Mouse (Mus musculus): ENCODE measurements at regions not wholly inside any gene's neighbourhood (a gene's known extent, or its start where the extent isn't known, plus 50 kb on each side); places are given as distances from the start of the nearest gene placed in this dataset.
"Not testable (repeated sequence)": the region's sequence is repeated elsewhere in the genome, so short reads cannot be mapped to it uniquely, and the experiment has no call there.

DNA sequence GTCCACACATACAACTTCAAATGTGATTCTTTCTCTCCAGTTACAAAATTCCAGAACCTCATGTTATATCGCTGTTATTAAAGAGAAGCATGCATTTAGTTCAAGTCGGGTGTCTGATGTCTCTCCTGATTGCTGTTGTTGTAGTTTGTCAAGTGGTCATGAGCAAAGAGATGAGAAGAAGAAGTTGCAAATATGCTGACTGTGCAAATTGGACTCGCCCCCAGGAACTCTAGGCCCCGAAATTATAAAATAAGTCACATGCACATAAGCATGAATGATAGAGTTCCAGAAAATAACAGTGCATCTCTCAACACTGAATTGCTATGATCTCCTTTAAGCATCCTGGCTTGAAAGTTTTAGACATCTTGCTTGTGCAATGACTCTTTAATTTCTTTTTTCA, 53.3 kb downstream of the Kif2b start:
- DNase-seq = no peak

DNA sequence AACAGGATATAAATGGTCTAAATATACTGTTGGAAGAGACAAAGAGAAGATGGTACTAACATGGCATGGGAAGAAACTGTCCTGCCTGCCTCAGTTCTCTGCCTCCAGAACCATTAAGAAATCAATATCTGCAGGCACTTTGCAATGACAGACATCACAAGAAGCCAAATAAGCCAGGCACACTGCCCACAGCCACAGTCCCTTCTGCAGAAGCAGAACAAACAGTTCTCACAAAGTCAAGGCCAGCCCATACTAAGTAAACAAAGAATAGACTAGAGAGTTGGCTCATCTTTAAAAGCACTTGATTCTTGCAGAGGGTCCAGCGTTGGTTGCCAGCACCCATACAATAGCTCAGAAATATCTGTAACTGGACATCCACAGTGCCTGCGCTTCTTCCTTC, 98.1 kb downstream of the Kif2b start:
- DNase-seq = no peak

DNA sequence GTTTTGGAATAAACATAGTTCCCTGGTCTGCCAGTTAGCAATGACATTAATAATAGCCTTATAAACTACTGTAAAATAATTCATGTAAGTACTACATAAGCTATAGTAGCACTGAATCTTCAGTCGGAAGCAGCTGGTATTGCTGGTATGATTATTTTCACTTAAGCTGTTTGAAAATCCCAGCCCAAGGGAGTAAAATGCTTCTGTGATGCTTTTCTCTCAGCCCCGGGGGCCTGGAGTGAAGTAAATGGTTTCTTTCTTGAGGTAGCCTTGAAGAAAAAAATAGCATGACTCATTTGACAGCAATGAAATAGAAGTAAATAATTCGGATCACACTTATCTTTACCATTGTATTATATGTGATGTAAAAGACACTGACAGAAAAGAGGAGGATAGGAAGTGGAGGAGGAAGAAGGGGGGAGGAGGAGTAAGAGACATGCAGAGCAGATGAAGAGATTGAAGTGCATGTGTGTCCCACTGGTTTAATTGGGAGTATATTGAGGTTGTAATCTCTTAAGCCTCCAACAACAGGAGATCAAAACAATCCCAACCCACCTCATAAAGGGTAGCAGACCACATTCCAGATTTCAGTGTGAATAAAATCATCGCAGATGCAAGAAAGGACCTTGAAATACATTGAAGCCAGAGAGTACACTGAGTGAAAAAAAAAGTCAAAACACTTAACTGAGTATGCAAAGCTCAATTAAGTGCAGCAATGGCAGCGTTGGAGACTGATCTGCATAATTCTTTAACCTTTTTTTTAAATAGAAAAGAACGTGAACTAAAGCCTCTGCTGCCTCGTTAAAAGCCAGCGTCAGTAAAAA, 113.6 kb downstream of the Kif2b start:
- no peak for DNase-seq

DNA sequence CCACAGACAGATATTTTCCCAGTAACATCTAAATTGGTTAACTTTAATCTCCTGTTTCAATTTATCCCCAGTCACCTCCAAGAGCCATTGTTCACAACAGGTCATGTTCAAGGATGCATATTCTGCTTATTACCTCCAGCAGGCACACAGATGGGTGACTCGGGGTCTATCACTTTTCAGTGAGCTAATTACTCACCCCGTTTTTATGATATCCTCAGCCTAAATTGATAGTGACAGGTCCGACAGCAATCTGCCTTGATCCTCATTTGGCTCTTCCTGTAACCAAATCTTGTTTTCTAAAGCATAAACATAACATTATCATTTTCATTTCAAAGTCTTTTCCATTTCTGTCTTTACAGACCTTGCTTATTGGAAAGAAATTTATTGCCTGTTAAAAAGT, 115.4 kb downstream of the Kif2b start:
- DNase-seq = no peak

DNA sequence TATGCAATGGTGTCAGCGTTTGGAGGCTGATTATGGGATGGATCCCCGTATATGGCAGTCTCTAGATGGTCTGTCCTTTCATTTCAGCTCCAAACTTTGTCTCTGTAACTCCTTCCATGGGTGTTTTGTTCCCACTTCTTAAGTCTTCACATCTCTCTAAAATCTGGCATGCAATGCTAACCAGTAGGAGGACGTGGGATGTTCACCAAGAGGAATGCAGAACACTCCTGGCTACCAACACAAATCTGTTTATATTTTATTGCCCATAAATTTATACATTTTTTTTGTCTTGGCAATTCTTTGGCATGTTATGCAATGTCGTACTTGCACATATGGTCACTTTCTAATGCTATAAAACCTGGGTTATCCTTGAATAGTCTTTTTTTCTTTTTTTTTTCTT, 135.0 kb downstream of the Kif2b start:
- no peak for DNase-seq

DNA sequence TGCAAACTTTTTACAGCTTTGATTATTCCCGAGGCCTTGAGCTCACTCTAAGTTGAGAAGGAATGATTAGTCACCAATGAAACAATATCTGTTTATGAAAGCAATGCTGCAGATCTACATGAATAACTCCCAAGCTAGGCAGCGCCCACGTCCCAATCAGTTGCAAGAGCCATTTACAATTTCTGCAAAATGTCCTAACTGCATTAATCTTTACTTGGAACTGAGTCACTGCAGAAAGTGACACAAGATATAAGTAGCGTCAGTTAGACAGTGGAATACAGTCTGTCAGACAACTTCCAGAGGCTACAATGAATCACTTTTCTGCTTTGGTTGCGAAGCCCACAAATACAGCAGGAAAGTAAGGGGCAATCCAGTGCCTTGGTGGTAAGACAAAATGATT, 145.2 kb downstream of the Kif2b start:
- no peak for DNase-seq

DNA sequence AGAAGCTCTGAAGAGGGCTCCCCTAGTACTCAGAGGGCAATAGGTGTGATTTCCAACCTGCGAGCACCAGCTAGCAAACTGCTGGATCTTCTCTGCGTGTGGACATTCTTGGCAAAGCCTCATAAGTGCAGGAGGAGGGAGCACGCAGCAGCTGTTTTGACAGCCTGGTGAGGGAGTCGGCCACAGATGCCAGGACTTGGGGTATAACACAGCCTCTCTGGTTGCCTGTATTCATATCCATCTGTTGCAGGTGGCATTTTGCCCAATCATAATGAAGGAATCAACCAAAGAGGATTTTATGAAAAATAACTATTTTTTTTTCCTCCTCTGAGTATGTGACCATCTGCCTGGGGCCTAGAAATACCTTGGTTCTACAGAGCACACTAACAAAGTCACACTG, 150.6 kb downstream of the Kif2b start:
- no peak for DNase-seq

DNA sequence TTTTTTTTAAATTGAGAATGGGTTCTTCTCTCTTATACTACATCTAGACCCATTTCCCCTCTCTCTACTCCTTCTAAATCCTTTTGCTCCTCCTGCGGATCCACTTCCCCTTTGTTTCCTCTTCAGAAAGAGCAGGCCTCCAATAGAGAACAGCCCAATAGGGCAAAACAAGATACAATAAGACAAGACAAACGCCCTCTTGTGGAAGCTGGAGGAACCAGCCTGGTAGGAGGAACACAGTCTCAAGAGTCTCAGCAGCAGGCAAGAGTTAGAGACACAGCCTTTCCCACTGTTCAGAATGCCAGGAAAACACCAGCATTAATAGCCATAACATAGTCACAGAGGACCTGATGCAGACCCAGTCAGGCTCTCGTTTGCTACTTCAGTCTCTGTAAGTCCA, 190.2 kb downstream of the Kif2b start:
- DNase-seq = no peak

DNA sequence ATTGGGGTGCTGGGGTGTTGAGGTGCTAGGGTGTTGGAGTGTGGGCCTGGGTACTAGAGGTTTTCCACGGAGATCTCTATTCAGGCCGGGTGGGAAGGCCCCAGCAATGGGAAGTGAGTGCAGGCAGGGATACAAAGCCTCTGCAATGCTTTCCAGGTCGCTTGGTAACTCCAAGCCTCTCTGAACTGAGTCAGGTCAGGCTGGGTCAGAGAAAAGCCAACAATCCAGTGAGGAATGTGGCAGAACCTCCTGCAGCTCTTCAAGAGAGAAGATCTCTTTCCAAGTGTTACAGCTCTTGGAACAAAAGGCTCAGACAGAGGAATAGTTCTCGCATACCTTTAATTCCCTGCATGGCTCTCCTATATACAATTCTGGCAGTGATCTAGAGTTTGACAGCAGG, 220.3 kb downstream of the Kif2b start:
- DNase-seq = no peak

DNA sequence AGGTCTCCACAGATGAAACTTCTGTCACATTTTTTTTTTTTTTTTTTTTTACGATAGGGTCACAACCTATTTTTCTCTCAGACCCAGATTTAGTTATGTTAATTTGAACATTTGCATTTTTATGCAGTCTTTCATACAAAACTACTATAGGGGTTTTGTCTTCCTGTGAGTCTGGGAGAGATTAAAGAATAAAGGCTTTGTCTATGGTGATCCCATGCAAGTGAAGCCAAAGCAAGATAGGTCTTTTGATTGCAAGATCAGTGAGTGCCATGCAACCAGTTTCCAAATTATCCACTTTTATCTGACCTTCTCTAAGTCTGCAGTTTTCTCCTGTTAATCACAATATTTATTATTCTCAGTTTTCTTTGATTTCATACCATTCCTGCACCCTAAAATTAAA, 234.7 kb downstream of the Kif2b start:
- DNase-seq = no peak

DNA sequence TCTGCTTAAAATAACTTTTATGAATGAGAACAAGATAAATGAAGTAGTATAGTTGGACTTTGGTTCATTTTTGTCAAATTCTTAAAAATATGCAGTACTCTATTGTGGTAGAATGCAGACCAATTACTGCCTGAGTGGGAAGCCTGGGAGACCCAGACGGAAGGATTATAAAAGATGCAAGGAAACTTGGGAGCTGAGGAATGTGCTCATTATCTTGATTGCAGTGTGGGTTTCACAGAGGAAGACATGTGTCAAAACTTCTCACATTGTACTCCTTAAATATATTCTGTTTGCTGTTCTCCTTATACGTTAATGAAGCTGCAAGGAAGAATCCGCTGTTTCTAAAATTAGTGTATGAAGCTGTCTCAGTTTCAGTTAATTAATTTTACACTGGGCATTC, 244.3 kb downstream of the Kif2b start:
- no peak for DNase-seq

DNA sequence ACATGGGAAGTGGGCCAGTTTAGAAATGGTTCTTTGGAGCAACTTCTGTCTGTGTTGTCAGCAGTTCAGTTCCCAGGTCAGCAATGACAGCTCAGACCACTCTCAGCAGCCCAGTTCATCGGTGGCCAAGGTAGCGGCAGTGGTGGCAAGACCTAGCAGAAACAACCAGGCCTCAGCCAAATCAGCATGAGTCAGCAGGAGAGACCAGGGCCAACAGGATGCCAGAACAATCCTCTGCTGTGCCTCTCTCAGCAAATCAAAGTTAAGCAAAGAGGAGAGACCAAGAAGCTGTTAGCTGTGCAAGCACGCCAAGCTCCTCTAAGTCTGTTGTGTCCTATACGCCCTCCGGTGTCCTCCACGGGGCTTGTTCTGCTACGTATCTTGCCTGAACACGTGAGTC, 249.8 kb downstream of the Kif2b start:
- no peak for DNase-seq

DNA sequence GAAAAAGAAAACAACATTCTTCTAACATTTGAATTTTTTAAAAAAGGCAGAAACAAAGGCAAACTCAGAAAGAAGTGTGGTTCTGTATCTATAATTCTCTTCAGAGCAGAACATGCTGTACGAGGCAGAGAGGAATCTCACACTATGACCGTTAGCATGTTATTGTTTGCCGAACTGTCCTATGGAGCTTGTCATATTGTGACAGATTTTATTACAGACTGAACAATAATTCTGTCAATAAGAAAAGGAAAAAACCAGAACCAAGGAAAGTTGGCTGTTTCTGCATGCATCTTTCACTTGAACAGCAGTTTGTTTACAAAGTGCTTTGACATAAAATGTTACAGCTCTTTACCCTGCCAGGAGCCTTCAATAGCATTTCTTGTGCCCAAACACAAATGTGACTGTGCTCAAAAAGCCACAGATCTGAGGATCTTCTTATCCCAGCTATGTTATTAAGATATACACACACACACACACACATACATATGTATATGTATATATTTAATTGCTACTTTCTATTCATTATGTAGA, 267.1 kb downstream of the Kif2b start:
- DNase-seq = no peak

DNA sequence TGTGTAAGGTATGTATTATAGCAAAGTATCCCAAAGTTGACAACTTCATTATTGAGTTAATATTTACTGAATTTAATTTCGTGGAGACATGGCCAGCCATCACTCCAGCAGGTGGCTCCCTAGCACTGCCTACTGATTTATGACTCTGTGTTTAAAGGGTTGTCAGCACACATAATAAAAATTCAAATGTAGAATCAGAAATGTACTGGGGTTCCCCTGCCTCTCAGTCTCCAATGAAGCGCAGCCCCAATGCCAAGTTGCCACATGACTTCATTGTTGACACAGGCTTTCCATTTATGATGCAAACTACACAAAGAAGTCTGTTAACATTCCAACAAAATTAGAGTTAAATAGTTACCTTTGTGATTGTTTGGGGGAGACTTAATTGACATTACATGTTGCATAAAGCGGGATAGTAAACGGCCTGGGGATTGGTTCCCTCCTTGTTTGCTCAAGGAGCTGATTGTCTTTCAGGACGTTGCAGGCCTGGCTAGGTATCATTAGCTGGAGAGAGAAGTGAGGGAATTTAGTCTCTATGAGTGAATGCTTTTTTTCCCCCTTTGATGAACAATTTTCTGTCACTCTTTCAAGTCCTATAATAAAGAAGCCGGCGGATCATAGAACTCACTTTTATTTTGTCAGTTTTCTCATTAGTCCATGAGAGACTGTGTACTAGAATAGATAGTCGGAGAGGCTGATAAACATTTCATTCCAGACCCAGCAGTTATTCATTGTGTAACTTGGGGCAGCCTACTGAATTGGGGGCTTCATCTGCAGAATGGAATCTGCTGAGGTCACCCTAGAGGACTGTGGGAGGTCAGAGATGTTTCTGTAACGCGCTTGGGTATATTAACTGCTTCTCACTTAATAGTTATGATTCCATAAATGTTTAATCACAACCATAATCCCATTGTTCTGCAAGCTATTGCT, 287.9 kb downstream of the Kif2b start:
- peak; percentile 47 for DNase-seq

DNA sequence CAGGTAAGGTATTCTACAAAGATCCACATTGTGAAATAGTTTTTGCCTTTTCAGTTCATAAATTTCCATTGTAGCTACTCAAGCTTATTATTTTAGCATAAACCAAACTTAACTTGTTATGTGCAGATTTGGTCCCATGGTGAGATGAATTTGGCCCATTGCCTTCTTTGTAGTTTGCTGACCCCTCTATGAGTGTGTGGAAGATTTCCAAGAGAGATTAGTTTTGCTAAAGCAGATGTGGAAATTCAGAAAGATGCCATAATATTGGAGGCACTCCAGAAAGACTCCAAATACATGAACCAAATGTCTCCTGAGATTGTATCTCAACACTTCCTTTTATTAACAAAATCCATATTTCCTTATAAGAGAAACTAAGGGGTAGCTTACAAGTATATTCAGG, 291.0 kb downstream of the Kif2b start:
- no peak for DNase-seq

DNA sequence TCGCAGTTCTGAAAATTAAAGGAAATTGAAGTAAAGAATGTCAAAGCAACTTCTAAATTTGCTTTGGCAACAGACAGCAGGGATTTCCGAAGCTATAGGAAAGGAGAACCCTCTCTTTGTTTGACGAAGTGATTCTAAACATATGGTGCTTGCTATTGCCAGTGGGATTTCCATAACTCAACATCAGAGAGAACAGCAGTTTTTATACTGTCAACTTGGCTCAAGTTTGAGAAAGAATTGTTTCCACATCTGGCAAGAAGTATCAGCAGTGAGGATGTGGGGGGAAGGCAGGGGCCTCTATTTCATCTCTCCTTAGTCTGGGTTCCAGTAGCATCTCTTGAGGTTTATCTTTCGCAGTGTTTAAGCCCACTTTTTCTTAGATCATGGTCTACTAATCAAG, 315.1 kb downstream of the Kif2b start:
- no peak for DNase-seq

DNA sequence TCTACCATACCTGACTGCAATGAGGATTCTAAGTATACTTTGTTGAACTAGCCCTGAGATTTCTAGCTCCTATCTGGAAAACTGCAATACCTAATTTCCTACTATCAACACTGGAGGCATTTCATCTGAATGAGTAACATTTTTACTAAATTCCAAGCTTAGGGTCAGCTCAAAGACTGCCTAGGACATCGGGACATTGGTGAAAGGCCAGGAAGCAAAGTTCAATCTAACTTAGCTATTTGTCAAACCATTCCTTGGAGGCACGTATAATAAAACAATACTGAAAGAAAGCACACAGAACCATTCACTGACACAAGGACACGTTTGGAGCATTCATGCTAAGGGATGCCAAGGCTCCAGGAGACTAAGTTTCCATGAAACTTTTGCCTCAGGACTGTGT, 335.3 kb downstream of the Kif2b start:
- DNase-seq = not testable (repeated sequence)

DNA sequence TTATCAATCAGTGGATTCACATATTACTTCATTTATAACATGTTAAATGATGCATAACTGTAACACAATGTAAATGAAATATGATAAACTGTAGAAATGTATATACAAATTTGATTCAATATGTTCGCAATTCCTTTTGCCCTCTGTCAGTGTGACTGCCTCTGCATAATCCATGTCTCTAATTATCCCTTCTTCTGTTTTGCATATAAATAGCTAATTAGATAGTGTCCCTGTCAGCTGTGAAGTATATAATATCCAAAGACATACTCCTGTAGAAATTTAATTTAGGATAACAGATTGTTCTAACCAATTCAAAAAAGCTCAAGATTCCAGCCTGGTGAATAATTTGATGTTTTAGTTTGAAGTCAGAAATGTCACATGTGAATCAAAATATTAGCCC, 361.2 kb downstream of the Kif2b start:
- no peak for DNase-seq

DNA sequence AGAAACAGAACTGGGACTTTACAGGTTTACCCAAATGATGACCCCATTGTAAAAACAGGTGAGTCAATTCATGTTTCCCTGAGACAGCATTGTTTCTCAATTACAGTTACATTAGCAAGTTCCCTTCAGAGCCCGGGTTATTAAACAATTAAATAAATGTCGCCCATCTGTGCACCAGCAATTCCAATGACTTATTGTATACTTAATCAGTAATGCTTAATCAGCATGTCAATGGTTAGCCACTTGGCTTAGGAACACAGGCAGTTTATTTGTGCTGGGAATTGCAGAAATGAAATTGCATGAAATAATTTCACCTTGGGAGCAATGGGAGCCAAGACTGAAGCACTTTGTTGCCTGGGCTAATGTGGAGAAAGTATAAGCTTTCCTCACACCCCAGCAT, 364.3 kb downstream of the Kif2b start:
- DNase-seq = no peak

DNA sequence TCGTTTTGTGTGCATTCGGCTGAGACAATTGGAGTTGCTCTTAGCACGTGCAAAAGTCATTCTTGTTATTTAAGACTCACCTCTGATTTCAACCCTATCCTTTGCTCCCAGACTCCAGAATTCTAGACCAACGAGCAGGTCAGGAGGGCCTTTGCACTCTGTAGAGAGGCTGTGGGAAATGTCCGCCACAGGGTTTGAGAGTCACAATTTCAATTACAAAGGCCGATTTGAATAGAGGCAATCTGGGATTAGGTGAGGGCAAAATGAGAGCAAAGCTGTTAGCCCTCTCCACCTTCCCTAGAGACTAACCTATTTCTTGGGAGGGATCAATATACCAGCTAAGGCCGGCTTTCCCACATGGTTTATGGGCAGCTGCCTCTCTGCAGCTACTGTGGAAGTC, 370.9 kb downstream of the Kif2b start:
- DNase-seq = no peak

DNA sequence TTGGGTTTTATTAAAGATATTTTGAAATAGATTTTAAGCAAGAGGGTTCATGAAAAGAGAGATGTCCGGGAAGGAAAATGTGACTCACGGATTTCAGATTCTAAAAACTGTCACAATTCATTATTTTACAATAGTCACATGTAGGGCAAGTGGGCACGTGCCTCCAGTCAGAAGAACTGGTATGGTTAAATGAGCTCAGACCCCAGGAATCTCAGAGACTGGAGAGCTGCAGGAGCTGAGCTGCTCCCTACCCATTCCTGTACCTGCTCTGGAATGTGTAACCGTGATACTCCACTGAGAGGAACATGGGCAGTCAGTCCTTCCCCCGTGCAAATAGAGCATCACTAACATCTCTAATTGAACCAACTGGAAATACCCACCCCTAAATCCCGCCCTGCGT, 372.9 kb downstream of the Kif2b start:
- no peak for DNase-seq

DNA sequence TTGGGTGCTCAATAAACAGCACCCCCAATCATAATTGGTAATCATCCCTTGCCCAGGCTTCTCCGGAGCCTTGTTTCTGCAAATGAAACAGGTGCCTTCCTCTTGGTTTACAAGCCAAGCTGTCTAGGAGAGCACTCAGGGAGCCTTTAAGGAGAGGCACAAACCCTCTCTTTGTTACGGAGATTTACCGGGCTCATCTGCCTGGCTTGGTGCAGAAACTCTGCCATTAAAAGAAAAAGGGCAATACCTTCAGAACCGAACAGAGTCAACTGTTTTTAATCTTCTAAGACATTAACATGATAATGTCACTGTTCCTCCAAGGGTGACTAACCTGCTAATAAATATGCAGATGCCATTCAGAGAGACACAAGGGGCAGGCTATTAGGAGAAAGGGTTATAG, 380.5 kb downstream of the Kif2b start:
- no peak for DNase-seq

DNA sequence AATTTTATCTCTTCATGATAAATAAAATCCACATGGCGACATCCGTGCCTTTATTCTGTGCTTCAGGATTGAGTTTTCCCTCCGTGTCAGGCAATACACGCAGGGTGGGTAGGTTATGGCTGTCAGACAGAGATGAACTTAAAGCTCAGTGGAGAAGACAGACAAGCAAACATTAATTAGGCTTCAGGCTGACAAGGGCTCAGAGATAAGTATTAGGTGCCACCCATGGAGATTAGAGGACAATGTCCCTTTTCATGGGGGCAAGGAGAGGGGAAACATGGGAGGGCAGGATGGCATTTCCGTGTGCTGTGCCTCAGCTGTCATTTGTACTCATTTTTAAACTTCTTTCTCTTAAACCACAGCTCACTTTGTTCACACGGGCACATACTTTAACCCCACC, 381.0 kb downstream of the Kif2b start:
- no peak for DNase-seq

All from adrenal gland, postnatal 10 days (tissue).